Mouse (Mus musculus) hindbrain, embryonic 14.5 days (tissue): ENCODE measurements at regions not wholly inside any gene's neighbourhood (a gene's known extent, or its start where the extent isn't known, plus 50 kb on each side); places are given as distances from the start of the nearest gene placed in this dataset.

ENCODE experiments used
- ATAC-seq: fragments of 200-750 bp; cut with Nextera tagmentation; 2 replicates; pipeline ENCODE4 v1.8.0; 2017; ENCODE audit warnings: moderate number of reproducible peaks, mild to moderate bottlenecking, moderate TSS enrichment, moderate library complexity; ENCODE audit not compliant: low FRiP score
- DNase-seq: peaks from one replicate; pipeline ENCODE4 v3.0.0-alpha.2; 2015; ENCODE audit warnings: low spot score
- H3K27ac ChIP-seq: fragments of 300-500 bp; sonication (generic); 2 replicates; pipeline ENCODE4 v1.5.1; 2014; ENCODE audit warnings: mild to moderate bottlenecking, moderate library complexity
- H3K27me3 ChIP-seq: fragments of 300-500 bp; sonication (generic); 2 replicates; pipeline ENCODE4 v1.6.1; 2014; ENCODE audit warnings: mild to moderate bottlenecking, low read length, mixed read lengths; ENCODE audit not compliant: control insufficient read depth, insufficient read depth
- H3K36me3 ChIP-seq: fragments of 300-500 bp; sonication (generic); replicated peaks from 2 replicates; pipeline ENCODE4 v1.6.1; 2014; ENCODE audit not compliant: control insufficient read depth, insufficient read depth
- H3K4me1 ChIP-seq: fragments of 300-500 bp; sonication (generic); replicated peaks from 2 replicates; pipeline ENCODE4 v1.6.1; 2014; ENCODE audit warnings: antibody characterized with exemption, low read length, mixed read lengths; ENCODE audit not compliant: control insufficient read depth, insufficient read depth
- H3K4me2 ChIP-seq: fragments of 300-500 bp; sonication (generic); replicated peaks from 2 replicates; pipeline ENCODE4 v1.6.1; 2014; ENCODE audit warnings: mild to moderate bottlenecking, moderate library complexity
- H3K4me3 ChIP-seq: fragments of 300-500 bp; sonication (generic); replicated peaks from 2 replicates; pipeline ENCODE4 v1.5.1; 2014; ENCODE audit warnings: mild to moderate bottlenecking, low read length
- H3K9ac ChIP-seq: fragments of 300-500 bp; sonication (generic); 2 replicates; pipeline ENCODE4 v1.6.1; 2014
- H3K9me3 ChIP-seq: fragments of 300-500 bp; sonication (generic); 2 replicates; pipeline ENCODE4 v1.6.1; 2016; ENCODE audit warnings: low read length; ENCODE audit not compliant: control insufficient read depth
- WGBS: fragments of 180-500 bp; shearing (Covaris S2); extraction: QIAGEN DNeasy Blood & Tissue Kit; methylation state at CpG from one replicate; pipeline ENCODE4 v1.1.7; 2014; 5-methylcytosine and 5-hydroxymethylcytosine counted together

DNA sequence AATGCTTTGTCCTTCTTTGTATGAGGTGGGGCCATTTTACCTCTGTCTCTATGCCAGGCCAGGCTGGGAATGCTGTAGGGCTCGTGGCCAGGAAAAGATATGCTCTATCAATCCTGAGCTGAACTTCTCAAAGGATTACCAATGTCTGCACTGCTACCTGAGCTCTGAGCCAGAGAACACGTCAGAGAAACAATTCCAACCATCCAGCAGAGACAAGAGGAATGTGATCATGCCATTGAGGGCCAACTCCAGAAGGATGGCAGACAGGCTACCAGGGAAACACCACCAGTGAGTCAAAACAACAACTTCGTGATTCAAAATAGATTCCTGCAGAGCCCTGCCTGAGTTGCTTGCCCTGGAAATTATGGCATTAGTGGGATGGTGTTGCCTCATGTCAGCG, 361.0 kb downstream of the Adam3 start:
- Histone ChIP-seq H3K27me3 (no peaks in the 10 kb centered on the region), H3K27ac (no peak overlapping the region), H3K4me1 (no peaks in the 10 kb centered on the region), H3K4me3 (no peak overlapping the region), H3K4me2 (no peak overlapping the region), H3K9ac (no peak overlapping the region), H3K36me3 (no peaks in the 10 kb centered on the region), H3K9me3 (peaks cover 4% of the 10 kb centered on the region; the same call in 1 of the 2 replicates)
- no peak for DNase-seq
- no peak for ATAC-seq
- WGBS = 76% methylated on average over 4 of the region's 4 CpGs

DNA sequence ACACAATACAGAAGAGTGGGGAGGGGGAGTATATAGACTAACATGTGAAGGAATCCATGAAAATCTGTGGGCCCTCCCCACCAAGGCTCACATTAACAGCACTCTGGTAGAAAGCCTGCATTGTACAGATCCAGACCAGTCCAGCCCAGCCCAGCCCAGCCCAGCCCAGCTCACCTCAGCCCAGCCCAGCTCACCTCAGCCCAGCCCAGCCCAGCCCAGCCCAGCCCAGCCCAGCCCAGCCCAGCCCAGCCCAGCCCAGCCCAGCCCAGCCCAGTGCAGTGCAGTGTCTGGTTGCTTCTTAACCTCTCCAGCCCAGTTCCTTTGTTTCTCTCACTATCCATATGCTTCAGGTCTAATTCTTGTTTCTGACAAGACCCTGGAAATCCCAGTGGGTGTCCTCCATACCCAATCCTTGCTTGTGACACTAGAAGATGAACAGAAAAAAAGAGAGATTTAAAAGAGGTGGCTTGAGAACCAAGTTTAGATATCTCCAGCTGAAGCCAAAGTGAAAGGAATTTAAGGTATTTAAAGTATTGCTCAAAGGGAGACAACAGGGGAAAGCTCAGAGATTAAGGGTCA, 366.5 kb downstream of the Adam3 start:
- Histone ChIP-seq H3K9me3 (peaks cover 4% of the 10 kb centered on the region; the same call in 1 of the 2 replicates), H3K4me1 (no peaks in the 10 kb centered on the region), H3K4me3 (no peak overlapping the region), H3K9ac (no peak overlapping the region), H3K27me3 (no peaks in the 10 kb centered on the region), H3K4me2 (no peak overlapping the region), H3K27ac (no peak overlapping the region), H3K36me3 (no peaks in the 10 kb centered on the region)
- no peak for DNase-seq
- ATAC-seq = no peak

- no peaks in the 10 kb centered on the region; the same call in 1 of the 2 replicates for H3K4me1 ChIP-seq
- H3K27ac ChIP-seq = no peak overlapping the region
- 87% methylated on average over 4 of the region's 4 CpGs for WGBS
- H3K27me3 ChIP-seq = no peaks in the 10 kb centered on the region
- no peaks in the 10 kb centered on the region for H3K36me3 ChIP-seq
- H3K4me2 ChIP-seq = no peak overlapping the region
- H3K9me3 ChIP-seq = peaks cover 2% of the 10 kb centered on the region; the same call in 1 of the 2 replicates
- no peak for ATAC-seq
- DNase-seq = no peak
- H3K9ac ChIP-seq = no peak overlapping the region
- no peak overlapping the region for H3K4me3 ChIP-seq
These were observed 370.5 kb downstream of the Adam3 start for GRCm38 (mm10) chr8:24355146-24355545.

DNA sequence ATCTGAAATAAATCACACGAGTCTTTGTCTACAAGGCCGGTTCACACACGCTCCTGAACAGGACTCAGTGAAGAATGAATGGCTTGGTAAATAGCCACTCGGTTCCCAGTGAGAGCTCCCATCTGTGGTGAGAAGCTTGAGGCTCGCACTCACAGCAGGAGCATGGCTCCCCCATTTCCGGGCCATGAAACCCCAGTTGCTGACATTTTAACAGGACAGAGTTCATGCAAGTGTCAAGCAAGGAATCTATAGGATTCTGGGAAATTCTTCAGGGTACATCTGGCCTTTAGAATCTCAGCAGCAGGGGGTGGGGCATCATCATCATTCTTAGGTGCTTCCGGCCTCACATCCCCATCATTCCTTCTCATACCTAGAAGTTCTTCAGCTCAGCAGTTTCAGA, 371.8 kb downstream of the Adam3 start:
- H3K4me3 ChIP-seq = no peak overlapping the region
- H3K27me3 ChIP-seq = no peaks in the 10 kb centered on the region
- H3K9ac ChIP-seq = no peak overlapping the region
- no peaks in the 10 kb centered on the region for H3K9me3 ChIP-seq
- H3K4me2 ChIP-seq = no peak overlapping the region
- no peak for DNase-seq
- 63% methylated on average over 7 of the region's 7 CpGs for WGBS
- no peak overlapping the region for H3K27ac ChIP-seq
- ATAC-seq = no peak
- H3K4me1 ChIP-seq = no peaks in the 10 kb centered on the region; the same call in 1 of the 2 replicates
- no peaks in the 10 kb centered on the region for H3K36me3 ChIP-seq

GRCm38 (mm10) chr8:24352322-24352721, 373.3 kb downstream of the Adam3 start:
- Histone ChIP-seq H3K27ac (no peak overlapping the region), H3K4me3 (no peak overlapping the region), H3K9me3 (no peaks in the 10 kb centered on the region), H3K4me1 (no peaks in the 10 kb centered on the region; the same call in 1 of the 2 replicates), H3K9ac (no peak overlapping the region), H3K27me3 (no peaks in the 10 kb centered on the region), H3K36me3 (no peaks in the 10 kb centered on the region), H3K4me2 (0 out of 2 replicates have a peak overlapping the region, but pooled peaks have one; percentile 19)
- no peak for ATAC-seq
- no peak for DNase-seq
- 75% methylated on average over 9 of the region's 9 CpGs for WGBS

DNA sequence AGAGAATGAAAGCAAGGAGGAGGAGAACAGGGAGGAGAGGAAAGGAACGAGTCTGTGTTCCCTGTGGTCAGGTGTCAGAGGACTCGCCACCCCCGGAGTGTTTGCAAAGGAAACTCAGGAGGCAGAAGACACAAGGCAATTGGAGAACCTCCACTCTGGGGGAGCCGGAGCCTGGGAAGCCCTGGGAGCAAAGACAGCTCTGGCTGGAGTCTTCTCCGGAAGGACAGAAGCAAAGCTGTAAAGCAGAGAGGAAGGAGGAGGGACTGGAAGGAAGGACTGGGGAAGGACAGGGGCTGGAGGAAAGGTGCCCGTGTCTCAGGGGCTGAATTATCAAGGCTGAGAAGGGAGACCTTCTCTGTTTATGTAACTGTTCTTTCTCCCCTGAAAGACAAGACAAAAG, 373.9 kb downstream of the Adam3 start:
- H3K36me3 ChIP-seq = no peaks in the 10 kb centered on the region
- H3K27ac ChIP-seq = no peak overlapping the region
- no peaks in the 10 kb centered on the region for H3K27me3 ChIP-seq
- H3K4me2 ChIP-seq = peak overlapping the region; percentile 19; the same call in 1 of the 2 replicates
- no peaks in the 10 kb centered on the region for H3K9me3 ChIP-seq
- H3K4me3 ChIP-seq = no peak overlapping the region
- ATAC-seq (no peak), DNase-seq (no peak)
- H3K4me1 ChIP-seq = no peaks in the 10 kb centered on the region; the same call in 1 of the 2 replicates
- WGBS = 38% methylated on average over 6 of the region's 6 CpGs
- no peak overlapping the region for H3K9ac ChIP-seq

- DNase-seq (no peak), ATAC-seq (no peak)
- H3K9me3 ChIP-seq = no peaks in the 10 kb centered on the region
- H3K27me3 ChIP-seq = no peaks in the 10 kb centered on the region
- 79% methylated on average over 6 of the region's 6 CpGs for WGBS
- H3K27ac ChIP-seq = no peak overlapping the region
- H3K4me2 ChIP-seq = no peak overlapping the region
- H3K9ac ChIP-seq = no peak overlapping the region
- no peaks in the 10 kb centered on the region for H3K36me3 ChIP-seq
- H3K4me1 ChIP-seq = no peaks in the 10 kb centered on the region
- no peak overlapping the region for H3K4me3 ChIP-seq
These were observed 379.1 kb downstream of the Adam3 start for GRCm38 (mm10) chr8:24346390-24347113.

GRCm38 (mm10) chr8:24338694-24339093, 387.0 kb downstream of the Adam3 start:
- Histone ChIP-seq H3K4me3 (no peak overlapping the region), H3K9me3 (no peaks in the 10 kb centered on the region), H3K27me3 (no peaks in the 10 kb centered on the region), H3K9ac (no peak overlapping the region), H3K4me2 (no peak overlapping the region), H3K4me1 (no peaks in the 10 kb centered on the region), H3K27ac (no peak overlapping the region), H3K36me3 (no peaks in the 10 kb centered on the region)
- ATAC-seq (no peak), DNase-seq (no peak)
- 94% methylated on average over 9 of the region's 9 CpGs for WGBS

GRCm38 (mm10) chr8:24337635-24338034, 388.0 kb downstream of the Adam3 start:
- Histone ChIP-seq H3K36me3 (no peaks in the 10 kb centered on the region), H3K4me2 (no peak overlapping the region), H3K4me3 (no peak overlapping the region), H3K4me1 (no peaks in the 10 kb centered on the region), H3K9me3 (no peaks in the 10 kb centered on the region), H3K27ac (no peak overlapping the region), H3K9ac (no peak overlapping the region), H3K27me3 (no peaks in the 10 kb centered on the region)
- 42% methylated on average over 6 of the region's 6 CpGs for WGBS
- DNase-seq (peak; percentile 63), ATAC-seq (no peak)
